Mouse (Mus musculus): ENCODE measurements around the gene Ensa. TPM values are rescaled to one million over a fixed set of nuclear protein-coding genes. Genes with fewer than 3 reads are reported as not detected.
"Not testable (repeated sequence)": the region's sequence is repeated elsewhere in the genome, so short reads cannot be mapped to it uniquely, and the experiment has no call there.

The Ensa gene
- total RNA-seq, 2 experiments from 2014 or later = 310 TPM

GRCm38 (mm10) chr3:95663486-95663885 lies 38.7 kb downstream of the Ensa start:
- no peak for DNase-seq

- no peak for DNase-seq
These were observed 39.3 kb downstream of the Ensa start for GRCm38 (mm10) chr3:95663969-95664608.

- no peak for DNase-seq
These were observed 40.2 kb downstream of the Ensa start for GRCm38 (mm10) chr3:95664940-95665352.

GRCm38 (mm10) chr3:95666124-95666844 lies 41.5 kb downstream of the Ensa start:
- no peak for DNase-seq

GRCm38 (mm10) chr3:95667521-95667920 lies 42.7 kb downstream of the Ensa start:
- DNase-seq = no peak

- DNase-seq = peak in 1 of 2 experiments; percentile 36
These were observed 43.2 kb downstream of the Ensa start for GRCm38 (mm10) chr3:95668026-95668425.

- no peak for DNase-seq
These were observed 44.0 kb downstream of the Ensa start for GRCm38 (mm10) chr3:95668589-95669308.

GRCm38 (mm10) chr3:95669309-95669665 lies 44.5 kb downstream of the Ensa start:
- DNase-seq = no peak

- DNase-seq = not testable (repeated sequence)
These were observed 45.6 kb downstream of the Ensa start for GRCm38 (mm10) chr3:95670419-95670818.

- DNase-seq = no peak
These were observed 46.4 kb downstream of the Ensa start for GRCm38 (mm10) chr3:95671201-95671600.

GRCm38 (mm10) chr3:95672461-95672860 lies 47.7 kb downstream of the Ensa start:
- no peak for DNase-seq

GRCm38 (mm10) chr3:95672861-95673706 lies 48.3 kb downstream of the Ensa start:
- DNase-seq = no peak

GRCm38 (mm10) chr3:95673707-95674211 lies 49.0 kb downstream of the Ensa start:
- no peak for DNase-seq

- DNase-seq = no peak
These were observed 49.4 kb downstream of the Ensa start for GRCm38 (mm10) chr3:95674236-95674635.

GRCm38 (mm10) chr3:95674812-95675211 lies 50.0 kb downstream of the Ensa start:
- no peak for DNase-seq

- DNase-seq = peak; percentile 40 to 45
These were observed 50.7 kb downstream of the Ensa start for GRCm38 (mm10) chr3:95675301-95676092.

GRCm38 (mm10) chr3:95676745-95677419 lies 52.1 kb downstream of the Ensa start:
- DNase-seq = peak; percentile 36 to 38

- DNase-seq = no peak
These were observed 52.8 kb downstream of the Ensa start for GRCm38 (mm10) chr3:95677420-95678090.

- no peak for DNase-seq
These were observed 54.8 kb downstream of the Ensa start for GRCm38 (mm10) chr3:95679551-95679950.

- no peak for DNase-seq
These were observed 55.9 kb downstream of the Ensa start for GRCm38 (mm10) chr3:95680673-95681072.
